ENCODE assay signal across 22 mouse cellular contexts in genomic region chr19:11813136-11813535, GRCm38 (mm10). TPM values are rescaled to one million over a fixed set of nuclear protein-coding genes. Genes with fewer than 3 reads are reported as not detected.
DNase-seq lines count a peak whose midpoint lies in the region; ATAC-seq and TF ChIP-seq lines count a peak whose summit lies in the region.
"Had no signal": no experiment of that assay in that cellular context is flagged by ENCODE, and none has a peak within 500 bp of the region (broad histone marks: within the 10 kb centered on the region; RNA-seq: fewer than 3 reads in every experiment).

No protein-coding gene starts in this region.

- no peak overlapping the region for H3K9ac ChIP-seq in kidney, embryonic 15.5 days
- H3K9ac ChIP-seq: embryonic facial prominence, embryonic 12.5 days; hindbrain, embryonic 15.5 days; lung, embryonic 14.5 days; neural tube, embryonic 12.5 days had no signal

- no peak for TF ChIP-seq CTCF in gastrocnemius, adult 2 months (IDR thresholded peaks at IDR 0.05)

- 62% methylated on average over 4 of the region's 4 CpGs for WGBS in kidney, embryonic 15.5 days

- H3K27ac ChIP-seq in gastrocnemius, adult 2 months, result peak overlapping the region; percentile 71
- peak overlapping the region; percentile 74; the same call in 1 of the 2 replicates for H3K27ac ChIP-seq in kidney, embryonic 15.5 days
- H3K27ac ChIP-seq: embryonic facial prominence, embryonic 12.5 days; neural tube, embryonic 12.5 days had no signal

- peaks cover 53% of the 10 kb centered on the region for H3K4me1 ChIP-seq in kidney, embryonic 15.5 days
- H3K4me1 ChIP-seq: embryonic facial prominence, embryonic 12.5 days had no signal

- H3K36me3 ChIP-seq in kidney, embryonic 15.5 days, result no peaks in the 10 kb centered on the region
- H3K36me3 ChIP-seq: embryonic facial prominence, embryonic 12.5 days; forebrain, embryonic 10.5 days; hindbrain, embryonic 15.5 days; neural tube, embryonic 12.5 days had no signal

- no peaks in the 10 kb centered on the region for H3K27me3 ChIP-seq in kidney, embryonic 15.5 days

- DNase-seq in gastrocnemius, adult 2 months, result no peak
- no peak for DNase-seq in gastrocnemius, postnatal 36 days
- DNase-seq in kidney, adult 11 months, result no peak
- peak; percentile 82 for DNase-seq in NIH3T3 (ENCODE audit: low read depth)
- peak; percentile 6 for DNase-seq in retina, embryonic 14.5 days (ENCODE audit: low spot score)
- DNase-seq in spleen, postnatal 36 days (ENCODE audit: low spot score in 2 of 2), result no peak
- no peak for DNase-seq in urinary bladder, postnatal 10 days (ENCODE audit: low spot score)
- DNase-seq: adrenal gland, adult 8-10 months; cerebellum, postnatal 36 days; layer of hippocampus, adult 9-11 months; liver; spleen, adult 18-20 months; thymus, adult 18-20 months had no signal

- no peak overlapping the region for H3K4me2 ChIP-seq in kidney, embryonic 15.5 days
- H3K4me2 ChIP-seq: embryonic facial prominence, embryonic 12.5 days; hindbrain, embryonic 15.5 days; lung, embryonic 14.5 days; neural tube, embryonic 12.5 days had no signal

- intact Hi-C loops in gastrocnemius, adult 2 months (cut with DNase I), result no loop called here
- intact Hi-C loops in gastrocnemius, postnatal 36 days (cut with DNase I), result no loop called here

- no peak for ATAC-seq in kidney, embryonic 15.5 days (replicated peaks; ENCODE audit: low FRiP score)

- no peak overlapping the region; the same call in 1 of the 2 replicates for H3K4me3 ChIP-seq in gastrocnemius, adult 2 months
- H3K4me3 ChIP-seq in kidney, embryonic 15.5 days (replicated peaks), result no peak overlapping the region
- H3K4me3 ChIP-seq: embryonic facial prominence, embryonic 12.5 days; hindbrain, embryonic 15.5 days; neural tube, embryonic 12.5 days had no signal

- H3K9me3 ChIP-seq in kidney, embryonic 15.5 days (replicated peaks), result no peaks in the 10 kb centered on the region
- H3K9me3 ChIP-seq: embryonic facial prominence, embryonic 12.5 days; forebrain, embryonic 10.5 days; hindbrain, embryonic 15.5 days; neural tube, embryonic 12.5 days had no signal

RNA-seq across cellular contexts. Expression of gene Stx3, which starts 6.1 kb away (rescaled TPM):
- 1 to 10 TPM; 1.7 to 2.6 TPM for total RNA-seq in gastrocnemius, adult 2 months (2021)
- 1 to 10 TPM; 1.4 to 2.7 TPM for total RNA-seq in gastrocnemius, postnatal 36 days (2021)
- 20.4 TPM in 2 replicates for polyA plus RNA-seq in kidney, embryonic 15.5 days (2015; fragmentation: Nextera tagmentation; extraction: Ambion mirVana)

RNA-seq across cellular contexts. Expression of gene Olfr1417, which starts 25.9 kb away (rescaled TPM):
- not detected for total RNA-seq in gastrocnemius, adult 2 months (2021)
- not detected for total RNA-seq in gastrocnemius, postnatal 36 days (2021)
- polyA plus RNA-seq in kidney, embryonic 15.5 days (2015; fragmentation: Nextera tagmentation; extraction: Ambion mirVana), result not detected in 2 replicates
- total RNA-seq: adrenal gland, adult 8-10 months; left cerebral cortex, postnatal 14 days had no signal
- polyA plus RNA-seq: embryonic facial prominence, embryonic 12.5 days; gonadal fat pad, adult 2 months; lung, embryonic 14.5 days; neural tube, embryonic 12.5 days had no signal

RNA-seq across cellular contexts. Expression of gene Mrpl16, which starts 42.9 kb away (rescaled TPM):
- total RNA-seq in gastrocnemius, adult 2 months (2021), result 10 to 100 TPM; 51.6 to 69.4 TPM
- 10 to 100 TPM; 53.3 to 55.3 TPM for total RNA-seq in gastrocnemius, postnatal 36 days (2021)
- 52.2 and 52.6 TPM in 2 replicates for polyA plus RNA-seq in kidney, embryonic 15.5 days (2015; fragmentation: Nextera tagmentation; extraction: Ambion mirVana)

RNA-seq across cellular contexts. Expression of gene Olfr1418, which starts 47.7 kb away (rescaled TPM):
- total RNA-seq in gastrocnemius, adult 2 months (2021), result not detected
- not detected for total RNA-seq in gastrocnemius, postnatal 36 days (2021)
- not detected in 2 replicates for polyA plus RNA-seq in kidney, embryonic 15.5 days (2015; fragmentation: Nextera tagmentation; extraction: Ambion mirVana)
- total RNA-seq: adrenal gland, adult 8-10 months; left cerebral cortex, postnatal 14 days had no signal
- polyA plus RNA-seq: embryonic facial prominence, embryonic 12.5 days; forebrain, embryonic 10.5 days; gonadal fat pad, adult 2 months; hindbrain, embryonic 15.5 days; kidney, embryonic 14.5 days; lung, embryonic 14.5 days; neural tube, embryonic 12.5 days had no signal

Comparison
In these comparisons a context has a peak if more than half of its experiments do, and no peak if none do; other contexts are left out.
1. DNase-seq: peak in NIH3T3 (single experiment) and retina, embryonic 14.5 days (single experiment); none in gastrocnemius, adult 2 months (single experiment), gastrocnemius, postnatal 36 days (0 of 2), kidney, adult 11 months (single experiment), spleen, postnatal 36 days (0 of 2) and urinary bladder, postnatal 10 days (single experiment).